Mouse (Mus musculus) forebrain, embryonic 15.5 days (tissue): ENCODE data around the gene Rps10. TPM values are rescaled to one million over a fixed set of nuclear protein-coding genes. Genes with fewer than 3 reads are reported as not detected.
A peak's percentile ranks its signal among the peaks of the same experiment; 100 is the strongest.

ENCODE experiments used
- ATAC-seq: fragments of 200-750 bp; cut with Nextera tagmentation; replicated peaks from 2 replicates; pipeline ENCODE4 v1.8.0; 2017; ENCODE audit warnings: mild to moderate bottlenecking, moderate TSS enrichment, moderate library complexity
- H3K27ac ChIP-seq: fragments of 300-500 bp; sonication (generic); replicated peaks from 2 replicates; pipeline ENCODE4 v1.5.1; 2015; ENCODE audit warnings: mild to moderate bottlenecking, inconsistent platforms
- H3K27me3 ChIP-seq: fragments of 300-500 bp; sonication (generic); 2 replicates; pipeline ENCODE4 v1.6.1; 2015; ENCODE audit warnings: inconsistent platforms
- H3K36me3 ChIP-seq: fragments of 300-500 bp; sonication (generic); 2 replicates; pipeline ENCODE4 v1.6.1; 2015; ENCODE audit warnings: mild to moderate bottlenecking, inconsistent platforms
- H3K4me1 ChIP-seq: fragments of 300-500 bp; sonication (generic); 2 replicates; pipeline ENCODE4 v1.6.1; 2015; ENCODE audit warnings: inconsistent platforms
- H3K4me2 ChIP-seq: fragments of 300-500 bp; sonication (generic); replicated peaks from 2 replicates; pipeline ENCODE4 v1.6.1; 2015; ENCODE audit warnings: mild to moderate bottlenecking, inconsistent platforms
- H3K4me3 ChIP-seq: fragments of 300-500 bp; sonication (generic); 2 replicates; pipeline ENCODE4 v1.5.1; 2015; ENCODE audit warnings: mild to moderate bottlenecking, inconsistent platforms
- H3K9ac ChIP-seq: fragments of 300-500 bp; sonication (generic); replicated peaks from 2 replicates; pipeline ENCODE4 v1.6.1; 2015; ENCODE audit warnings: mild to moderate bottlenecking, inconsistent platforms
- H3K9me3 ChIP-seq: fragments of 300-500 bp; sonication (generic); 2 replicates; pipeline ENCODE4 v1.6.1; 2016; ENCODE audit warnings: inconsistent platforms
- WGBS: fragments of 180-500 bp; shearing (Covaris S2); methylation state at CpG from one replicate; pipeline ENCODE4 v1.1.7; 2015; ENCODE audit warnings: mixed read lengths; 5-methylcytosine and 5-hydroxymethylcytosine counted together
- polyA plus RNA-seq: library from polyadenylated mRNA; unstranded; fragments of >200 nt; fragmentation: Nextera tagmentation; extraction: Ambion mirVana; gene quantifications from 2 replicates; pipeline ENCODE4 v1.2.1, GENCODE M21; 2015

Gene Rps10
- polyA plus RNA-seq, 1 experiment from 2014 or later, result 578 TPM

- H3K36me3 ChIP-seq, result no peaks in the 10 kb centered on the region
- H3K27ac ChIP-seq, result no peak overlapping the region
- WGBS, result 73% methylated on average over 21 of the region's 21 CpGs
- peaks cover 43% of the 10 kb centered on the region for H3K4me1 ChIP-seq
- no peaks in the 10 kb centered on the region for H3K9me3 ChIP-seq
- no peaks in the 10 kb centered on the region for H3K27me3 ChIP-seq
- ATAC-seq, result no peak
- H3K4me3 ChIP-seq, result no peak overlapping the region
- H3K4me2 ChIP-seq, result no peak overlapping the region
- H3K9ac ChIP-seq, result no peak overlapping the region
These were observed 32.8 kb downstream of the Rps10 start for GRCm38 (mm10) chr17:27603522-27604234.

- no peak overlapping the region for H3K27ac ChIP-seq
- H3K9me3 ChIP-seq, result no peaks in the 10 kb centered on the region
- no peaks in the 10 kb centered on the region for H3K36me3 ChIP-seq
- no peak for ATAC-seq
- peaks cover 43% of the 10 kb centered on the region for H3K4me1 ChIP-seq
- no peaks in the 10 kb centered on the region for H3K27me3 ChIP-seq
- no peak overlapping the region for H3K4me2 ChIP-seq
- H3K4me3 ChIP-seq, result no peak overlapping the region
- 86% methylated on average over 2 of the region's 2 CpGs for WGBS
- H3K9ac ChIP-seq, result no peak overlapping the region
These were observed 33.4 kb downstream of the Rps10 start for GRCm38 (mm10) chr17:27603036-27603435.

- WGBS, result 71% methylated on average over 5 of the region's 5 CpGs
- H3K9ac ChIP-seq, result no peak overlapping the region
- H3K27me3 ChIP-seq, result no peaks in the 10 kb centered on the region
- H3K9me3 ChIP-seq, result no peaks in the 10 kb centered on the region
- H3K4me2 ChIP-seq, result no peak overlapping the region
- H3K27ac ChIP-seq, result 0 out of 2 replicates have a peak overlapping the region, but pooled peaks have one; percentile 54
- H3K36me3 ChIP-seq, result peaks cover 10% of the 10 kb centered on the region
- peaks cover 49% of the 10 kb centered on the region for H3K4me1 ChIP-seq
- no peak overlapping the region for H3K4me3 ChIP-seq
- no peak for ATAC-seq
These were observed 35.6 kb downstream of the Rps10 start for GRCm38 (mm10) chr17:27600869-27601268.

- ATAC-seq, result no peak
- peaks cover 15% of the 10 kb centered on the region for H3K36me3 ChIP-seq
- H3K4me1 ChIP-seq, result peaks cover 49% of the 10 kb centered on the region
- no peaks in the 10 kb centered on the region for H3K27me3 ChIP-seq
- no peaks in the 10 kb centered on the region for H3K9me3 ChIP-seq
- WGBS, result 87% methylated on average over 3 of the region's 3 CpGs
- H3K9ac ChIP-seq, result no peak overlapping the region
- H3K27ac ChIP-seq, result no peak overlapping the region
- H3K4me2 ChIP-seq, result no peak overlapping the region
- H3K4me3 ChIP-seq, result no peak overlapping the region
These were observed 36.2 kb downstream of the Rps10 start for GRCm38 (mm10) chr17:27600286-27600685.

- no peaks in the 10 kb centered on the region for H3K9me3 ChIP-seq
- H3K9ac ChIP-seq, result no peak overlapping the region
- 85% methylated on average over 21 of the region's 21 CpGs for WGBS
- H3K4me1 ChIP-seq, result peaks cover 20% of the 10 kb centered on the region
- H3K27me3 ChIP-seq, result no peaks in the 10 kb centered on the region
- H3K27ac ChIP-seq, result no peak overlapping the region
- H3K36me3 ChIP-seq, result peaks cover 41% of the 10 kb centered on the region
- no peak for ATAC-seq
- H3K4me2 ChIP-seq, result no peak overlapping the region
- no peak overlapping the region for H3K4me3 ChIP-seq
These were observed 39.9 kb downstream of the Rps10 start for GRCm38 (mm10) chr17:27596376-27597190.

DNA sequence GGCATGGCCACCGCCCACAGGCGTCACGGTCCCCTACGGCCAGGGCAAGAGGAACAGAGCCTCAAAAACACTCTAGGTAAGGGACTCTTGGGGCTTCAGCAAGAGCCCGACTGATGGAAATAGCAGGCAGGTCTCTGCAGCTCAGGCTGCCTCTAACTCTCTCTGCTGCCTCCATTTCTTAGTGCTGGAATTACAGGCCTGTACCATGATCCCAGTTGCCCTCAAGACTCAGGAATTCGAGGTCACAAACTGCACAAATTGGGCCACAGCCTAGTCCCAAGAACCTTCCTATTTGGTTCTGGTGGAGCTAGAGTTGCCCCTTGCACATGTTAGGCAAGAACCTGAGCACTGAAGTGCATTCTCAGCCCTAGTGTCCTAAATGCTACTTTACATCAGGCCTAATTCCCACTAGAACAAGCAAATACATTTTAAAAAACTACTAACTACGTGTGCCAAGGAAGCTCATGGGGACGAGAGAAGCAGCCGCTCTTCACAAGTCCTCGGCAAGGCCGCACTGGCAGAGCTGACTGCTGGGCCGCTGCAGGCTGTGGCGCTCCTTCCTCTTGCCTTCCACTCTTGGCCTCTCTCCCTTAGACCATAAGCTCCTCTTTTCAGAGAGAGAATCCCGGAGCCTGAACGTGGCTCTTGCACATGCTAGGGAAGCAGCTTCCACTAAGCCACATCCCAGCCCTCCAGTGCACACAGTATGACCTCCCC is 40.7 kb downstream of the Rps10 start:
- ATAC-seq, result no peak
- Histone ChIP-seq H3K27ac (no peak overlapping the region), H3K9me3 (no peaks in the 10 kb centered on the region), H3K27me3 (no peaks in the 10 kb centered on the region), H3K36me3 (peaks cover 44% of the 10 kb centered on the region), H3K4me1 (peaks cover 12% of the 10 kb centered on the region), H3K4me3 (no peak overlapping the region), H3K9ac (no peak overlapping the region), H3K4me2 (no peak overlapping the region)
- 86% methylated on average over 15 of the region's 15 CpGs for WGBS

GRCm38 (mm10) chr17:27592565-27592910 is 43.9 kb downstream of the Rps10 start:
- no peaks in the 10 kb centered on the region for H3K27me3 ChIP-seq
- H3K36me3 ChIP-seq, result peaks cover 55% of the 10 kb centered on the region
- H3K4me3 ChIP-seq, result no peak overlapping the region
- no peak overlapping the region for H3K27ac ChIP-seq
- no peak for ATAC-seq
- no peaks in the 10 kb centered on the region for H3K9me3 ChIP-seq
- no peak overlapping the region for H3K4me2 ChIP-seq
- no peak overlapping the region for H3K9ac ChIP-seq
- peaks cover 6% of the 10 kb centered on the region; the same call in 1 of the 2 replicates for H3K4me1 ChIP-seq
- 96% methylated on average over 7 of the region's 7 CpGs for WGBS

DNA sequence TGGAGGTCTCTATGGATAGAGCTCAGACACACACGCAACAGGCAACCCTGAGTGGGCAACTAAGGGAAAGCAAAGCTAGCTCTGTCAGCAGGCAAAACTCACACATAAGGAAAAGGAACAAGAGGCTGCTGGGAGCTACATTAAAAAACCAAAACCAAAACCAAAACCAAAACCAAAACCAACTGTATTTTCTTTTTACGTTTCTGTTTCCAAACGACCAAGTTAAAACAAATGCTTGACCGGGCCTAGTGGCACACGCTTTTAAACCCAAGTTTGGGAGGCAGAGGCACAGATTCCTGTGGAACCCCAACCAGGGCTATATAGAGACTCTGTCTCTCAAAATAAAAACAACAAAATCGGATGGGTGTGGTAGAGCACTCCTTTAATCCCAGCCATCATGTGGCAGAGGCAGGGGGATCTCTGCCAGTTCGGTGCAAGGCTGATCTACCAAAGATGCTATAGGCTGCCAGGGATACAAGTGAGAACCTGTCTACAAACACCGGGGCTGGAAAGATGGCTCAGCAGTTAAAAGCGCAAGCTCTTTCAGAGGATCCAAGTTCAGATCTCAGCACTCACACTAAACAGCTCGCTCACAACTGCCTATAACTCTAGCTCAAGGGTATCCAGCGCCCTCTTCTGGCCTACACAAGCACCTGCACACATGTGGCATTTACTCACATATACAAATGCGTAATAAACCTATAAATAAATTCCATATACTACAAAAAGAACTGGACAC is 44.5 kb downstream of the Rps10 start:
- Histone ChIP-seq H3K9ac (no peak overlapping the region), H3K27ac (no peak overlapping the region), H3K9me3 (no peaks in the 10 kb centered on the region), H3K27me3 (no peaks in the 10 kb centered on the region), H3K4me3 (no peak overlapping the region), H3K4me1 (peaks cover 6% of the 10 kb centered on the region; the same call in 1 of the 2 replicates), H3K36me3 (peaks cover 55% of the 10 kb centered on the region), H3K4me2 (no peak overlapping the region)
- WGBS, result 86% methylated on average over 12 of the region's 12 CpGs
- ATAC-seq, result no peak

DNA sequence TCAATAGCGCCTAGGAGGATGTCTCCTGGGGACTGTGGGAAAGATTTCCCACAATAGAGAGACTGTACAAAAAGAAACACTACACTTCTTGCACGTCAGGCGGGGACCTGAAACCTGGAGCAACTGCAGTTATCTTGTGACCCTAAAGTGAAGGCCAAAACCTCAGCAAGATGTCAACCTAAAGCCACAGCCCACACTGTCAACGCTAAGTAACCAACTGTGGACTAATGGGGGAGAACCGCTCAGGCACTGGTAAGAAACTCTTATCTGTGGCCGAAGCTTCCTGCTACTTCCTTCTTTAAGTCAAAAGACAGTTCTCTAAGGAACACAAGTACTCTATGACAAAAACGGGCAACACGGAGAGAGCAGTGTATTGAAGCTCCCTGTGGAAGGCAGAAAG is 48.2 kb downstream of the Rps10 start:
- no peak for ATAC-seq
- WGBS, result 87% methylated on average over 8 of the region's 8 CpGs
- Histone ChIP-seq H3K4me1 (no peaks in the 10 kb centered on the region; the same call in 1 of the 2 replicates), H3K27ac (no peak overlapping the region), H3K27me3 (no peaks in the 10 kb centered on the region), H3K4me2 (no peak overlapping the region), H3K4me3 (no peak overlapping the region), H3K9ac (no peak overlapping the region), H3K36me3 (peaks cover 41% of the 10 kb centered on the region), H3K9me3 (no peaks in the 10 kb centered on the region)

GRCm38 (mm10) chr17:27587252-27587651 is 49.2 kb downstream of the Rps10 start:
- H3K27ac ChIP-seq, result no peak overlapping the region
- H3K27me3 ChIP-seq, result no peaks in the 10 kb centered on the region
- no peaks in the 10 kb centered on the region; the same call in 1 of the 2 replicates for H3K4me1 ChIP-seq
- H3K4me2 ChIP-seq, result no peak overlapping the region
- ATAC-seq, result no peak
- H3K4me3 ChIP-seq, result no peak overlapping the region
- H3K36me3 ChIP-seq, result peaks cover 45% of the 10 kb centered on the region
- no peak overlapping the region for H3K9ac ChIP-seq
- WGBS, result 82% methylated on average over 12 of the region's 12 CpGs
- no peaks in the 10 kb centered on the region for H3K9me3 ChIP-seq

DNA sequence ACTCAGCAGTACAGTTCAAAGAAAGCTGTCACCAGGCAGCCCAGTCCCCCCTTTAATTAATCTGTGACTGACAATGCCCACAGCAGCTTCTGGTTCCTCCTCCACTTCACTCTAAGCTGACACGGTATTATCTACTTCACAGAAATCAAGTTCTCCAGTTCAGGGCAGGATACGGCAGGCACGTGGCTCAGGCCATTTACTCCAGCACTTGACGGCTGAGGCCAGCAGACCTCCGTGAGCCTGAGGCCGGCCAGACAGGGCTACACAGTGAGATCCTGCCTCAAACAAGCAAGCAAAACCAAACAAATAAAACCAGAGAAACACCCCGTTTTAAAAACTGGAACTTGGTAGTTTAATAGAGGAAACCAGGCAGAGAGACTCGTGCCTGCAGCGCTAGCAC is 49.8 kb downstream of the Rps10 start:
- no peaks in the 10 kb centered on the region for H3K27me3 ChIP-seq
- no peaks in the 10 kb centered on the region; the same call in 1 of the 2 replicates for H3K4me1 ChIP-seq
- H3K4me2 ChIP-seq, result no peak overlapping the region
- no peak overlapping the region for H3K4me3 ChIP-seq
- H3K27ac ChIP-seq, result no peak overlapping the region
- no peaks in the 10 kb centered on the region for H3K9me3 ChIP-seq
- ATAC-seq, result no peak
- peaks cover 45% of the 10 kb centered on the region for H3K36me3 ChIP-seq
- WGBS, result 74% methylated on average over 9 of the region's 9 CpGs
- H3K9ac ChIP-seq, result no peak overlapping the region
